Mouse (Mus musculus) G1E (cell line): ENCODE data around the gene Abcb5. TPM values are rescaled to one million over a fixed set of nuclear protein-coding genes. Genes with fewer than 3 reads are reported as not detected.

ENCODE experiments used
- ATAC-seq: 2 replicates; pipeline ENCODE4 v1.8.0; 2016; ENCODE audit warnings: mild to moderate bottlenecking; ENCODE audit not compliant: insufficient number of reproducible peaks, poor library complexity, low FRiP score, severe bottlenecking; ENCODE audit errors: extremely low read depth
- DNase-seq: peaks from one replicate; pipeline ENCODE4 v3.0.0; 2012; ENCODE audit warnings: low spot score
- H3K27me3 ChIP-seq: 2 replicates; pipeline ENCODE4 v1.6.1; 2012; ENCODE audit warnings: mild to moderate bottlenecking, low read length, inconsistent platforms; ENCODE audit not compliant: insufficient read depth
- H3K36me3 ChIP-seq: replicated peaks from 2 replicates; pipeline ENCODE3; 2012; ENCODE audit warnings: mild to moderate bottlenecking, inconsistent platforms
- H3K4me1 ChIP-seq: 2 replicates; pipeline ENCODE4 v1.6.1; 2012; ENCODE audit warnings: low read depth, low read length, inconsistent platforms, mixed read lengths; ENCODE audit not compliant: insufficient read depth
- H3K4me3 ChIP-seq: 2 replicates; pipeline ENCODE4 v1.5.1; 2012; ENCODE audit warnings: low read depth, mild to moderate bottlenecking, inconsistent platforms, low read length, moderate library complexity, mixed read lengths
- H3K9me3 ChIP-seq: replicated peaks from 2 replicates; pipeline ENCODE4 v1.6.1; 2012; ENCODE audit warnings: inconsistent platforms
- CTCF ChIP-seq: IDR thresholded peaks from 2 replicates; pipeline ENCODE4 v1.5.1; 2012; ENCODE audit warnings: low read depth, low read length, inconsistent platforms, mixed read lengths
- GATA1 ChIP-seq: IDR thresholded peaks from 2 replicates; pipeline ENCODE4 v1.6.1; 2012; ENCODE audit warnings: borderline replicate concordance, low read length, inconsistent platforms, mixed read lengths
- GATA2 ChIP-seq: IDR thresholded peaks from 2 replicates; pipeline ENCODE4 v1.6.1; 2012; ENCODE audit warnings: low read depth, low read length, inconsistent platforms, borderline replicate concordance
- POLR2AphosphoS5 ChIP-seq: IDR thresholded peaks from 2 replicates; pipeline ENCODE4 v1.6.1; 2012; ENCODE audit warnings: low read depth, low read length, inconsistent platforms; ENCODE audit not compliant: insufficient replicate concordance
- TAL1 ChIP-seq: conservative IDR thresholded peaks from 2 replicates; pipeline ENCODE4 v1.6.1; 2012; ENCODE audit warnings: low read depth, low read length, inconsistent platforms, mixed read lengths
- polyA plus RNA-seq: library from polyadenylated mRNA; stranded (reverse); fragments of >175 nt; gene quantifications from 2 replicates; pipeline ENCODE4 v1.2.3, GENCODE M21; 2012
- total RNA-seq, 2 experiments: library from RNA; stranded (forward) in 1 of 2; stranded (reverse) in 1 of 2; fragments of 200-1000 nt in 1 of 2; fragments of >200 nt in 1 of 2; fragmentation: Nextera tagmentation in 1 of 2; gene quantifications; 2 replicates each; pipeline ENCODE4 v1.2.3; 2014 to 2017

Abcb5 gene
- total and polyA plus RNA-seq, 3 experiments = 0.11 TPM; not detected in 2

DNA sequence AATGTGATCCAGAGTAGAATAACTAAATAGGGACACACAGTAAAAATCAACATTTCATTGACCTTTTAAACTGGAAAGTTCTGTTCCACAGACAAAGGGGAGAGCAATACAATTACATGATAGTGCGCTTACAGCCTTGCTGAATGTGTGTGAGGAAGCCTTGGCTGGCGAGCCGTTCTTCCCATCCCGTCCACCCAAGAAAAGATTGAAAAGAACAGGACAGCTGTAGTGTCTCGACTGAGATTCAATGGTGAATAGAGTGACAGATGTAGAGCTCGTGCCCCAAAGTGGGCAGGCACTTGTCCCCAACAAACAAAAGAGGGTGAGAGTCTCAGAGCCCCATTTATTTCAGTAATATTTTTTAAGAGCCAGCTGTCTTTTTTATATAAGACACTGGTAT, 136.3 kb downstream of the Abcb5 start:
- DNase-seq = no peak
- TF ChIP-seq TAL1 (no peak), CTCF (no peak), POLR2AphosphoS5 (no peak), GATA1 (no peak), GATA2 (no peak)
- ATAC-seq = no peak
- Histone ChIP-seq H3K36me3 (no peaks in the 10 kb centered on the region), H3K4me1 (no peaks in the 10 kb centered on the region), H3K9me3 (no peaks in the 10 kb centered on the region), H3K27me3 (no peaks in the 10 kb centered on the region), H3K4me3 (no peak overlapping the region)

Other genes with a start within 250 kb of the Abcb5 start
- gene Sp8, start 120.1 kb downstream of the Abcb5 start, total RNA-seq (2014; fragmentation: Nextera tagmentation) = not detected in 2 replicates
- 0.05 TPM in 1 of 2 replicates, not detected in the other for gene Sp8, start 120.1 kb downstream of the Abcb5 start, total RNA-seq (2017)
- gene Sp8, start 120.1 kb downstream of the Abcb5 start, polyA plus RNA-seq = not detected in 2 replicates